Mouse (Mus musculus): ENCODE results near the gene Adam1a. TPM values are rescaled to one million over a fixed set of nuclear protein-coding genes. Genes with fewer than 3 reads are reported as not detected.
"Not testable (repeated sequence)": the region's sequence is repeated elsewhere in the genome, so short reads cannot be mapped to it uniquely, and the experiment has no call there.

The Adam1a gene
- total RNA-seq, 2 experiments from 2014 or later, result 4.1 to 4.7 TPM

GRCm38 (mm10) chr5:121501424-121501996 is 43.8 kb downstream of the Adam1a start:
- not testable (repeated sequence) for DNase-seq

GRCm38 (mm10) chr5:121500719-121501118 is 44.6 kb downstream of the Adam1a start:
- no peak for DNase-seq

GRCm38 (mm10) chr5:121493305-121493704 is 52.0 kb downstream of the Adam1a start:
- no peak for DNase-seq

GRCm38 (mm10) chr5:121484801-121485200 is 60.5 kb downstream of the Adam1a start:
- DNase-seq, result no peak

GRCm38 (mm10) chr5:121477680-121478079 is 67.6 kb downstream of the Adam1a start:
- peak; percentile 54 for DNase-seq

GRCm38 (mm10) chr5:121476040-121476439 is 69.2 kb downstream of the Adam1a start:
- no peak for DNase-seq

GRCm38 (mm10) chr5:121474610-121475009 is 70.7 kb downstream of the Adam1a start:
- DNase-seq, result no peak

GRCm38 (mm10) chr5:121472411-121472810 is 72.9 kb downstream of the Adam1a start:
- DNase-seq, result no peak

GRCm38 (mm10) chr5:121469566-121469965 is 75.7 kb downstream of the Adam1a start:
- DNase-seq, result no peak

Other genes starting within 250 kb of the Adam1a start
- gene Trafd1, start 159.8 kb downstream of the Adam1a start, total RNA-seq (2021), result 10 to 100 TPM; 52.3 TPM
- 10 to 100 TPM; 31.0 to 32.1 TPM for gene Naa25, start 147.5 kb downstream of the Adam1a start, total RNA-seq (2021)
- 1 to 10 TPM; 3.3 to 4.8 TPM for gene Tmem116, start 93.6 kb downstream of the Adam1a start, total RNA-seq (2021)
- 100 to 1,000 TPM; 115 to 128 TPM for gene Erp29, start 93.0 kb downstream of the Adam1a start, total RNA-seq (2021)
- not detected for gene Adam1b, start 42.0 kb downstream of the Adam1a start, total RNA-seq (2021)
- gene Gm42878, start within 50 bp of the Adam1a start, total RNA-seq (2021), result under 1 TPM in 1 of 2 experiments, not detected in 1; 1.00 TPM
- 10 to 100 TPM; 82.2 to 90.6 TPM for gene Mapkapk5, start 423 bp upstream of the Adam1a start, total RNA-seq (2021)
- 100 to 1,000 TPM; 712 to 837 TPM for gene Aldh2, start 48.3 kb upstream of the Adam1a start, total RNA-seq (2021)
- gene Acad12, start 73.5 kb upstream of the Adam1a start, total RNA-seq (2021), result 10 to 100 TPM; 20.1 to 24.0 TPM
- gene Acad10, start 115.0 kb upstream of the Adam1a start, total RNA-seq (2021), result 10 to 100 TPM; 38.6 to 43.6 TPM
- gene Brap, start 115.1 kb upstream of the Adam1a start, total RNA-seq (2021), result 10 to 100 TPM; 57.2 to 62.6 TPM
- gene Atxn2, start 165.9 kb upstream of the Adam1a start, total RNA-seq (2021), result 100 to 1,000 TPM; 156 to 219 TPM